Mouse (Mus musculus): Measurements from ENCODE around the gene Tuba8.

The Tuba8 gene

GRCm38 (mm10) chr6:121226744-121227143, 16.2 kb downstream of the Tuba8 start:
- DNase-seq (ENCODE audit: low spot score in 2 of 2), result no peak

DNA sequence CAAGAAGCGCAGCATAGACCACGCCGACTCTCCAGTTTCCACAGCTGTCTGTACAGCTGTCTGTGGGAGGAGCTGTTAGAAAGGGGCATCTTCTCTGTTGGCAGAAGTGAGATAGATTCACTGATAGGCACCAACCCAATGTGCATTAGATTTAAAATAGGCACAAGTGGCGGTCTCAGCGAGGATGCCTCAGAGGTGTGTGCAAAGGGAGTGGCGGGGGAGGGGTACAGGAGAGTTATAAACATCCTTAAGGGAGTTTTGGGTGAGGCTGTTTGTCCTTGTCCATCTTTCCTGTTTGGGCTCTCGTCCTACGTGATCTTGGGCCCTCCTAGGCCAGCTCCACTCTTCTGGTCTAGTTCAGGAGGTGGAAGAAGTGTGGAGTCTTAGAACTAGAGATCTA, 17.9 kb downstream of the Tuba8 start:
- no peak for DNase-seq (ENCODE audit: low spot score in 2 of 2)

DNA sequence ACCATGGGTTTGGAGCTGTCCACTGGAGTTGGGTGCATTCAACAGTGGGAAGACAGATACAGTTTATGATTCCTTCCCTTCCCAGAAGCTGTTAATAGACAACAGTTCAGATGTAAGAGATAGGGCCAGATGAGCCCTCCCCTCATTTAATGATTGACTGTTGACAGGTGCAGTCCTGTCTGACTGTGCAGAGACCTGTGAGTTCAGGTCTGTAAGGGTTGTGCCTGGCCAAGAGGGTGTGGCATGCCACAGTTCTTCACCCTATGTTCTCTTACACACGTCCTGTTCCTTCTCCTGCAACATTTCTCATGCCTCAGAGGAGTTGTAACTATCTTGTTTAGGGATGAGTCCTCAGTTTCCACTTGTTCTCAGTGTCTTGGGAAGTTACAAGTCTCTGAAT, 22.2 kb downstream of the Tuba8 start:
- no peak for DNase-seq (ENCODE audit: low spot score in 2 of 2)

- DNase-seq (ENCODE audit: low spot score in 2 of 2), result no peak
Observed at GRCm38 (mm10) chr6:121236386-121236785, 25.9 kb downstream of the Tuba8 start.

- DNase-seq (ENCODE audit: low spot score in 2 of 2), result no peak
Observed at GRCm38 (mm10) chr6:121238209-121238608, 27.7 kb downstream of the Tuba8 start.

- no peak for DNase-seq (ENCODE audit: low spot score in 2 of 2)
Observed at GRCm38 (mm10) chr6:121241780-121242179, 31.3 kb downstream of the Tuba8 start.

DNA sequence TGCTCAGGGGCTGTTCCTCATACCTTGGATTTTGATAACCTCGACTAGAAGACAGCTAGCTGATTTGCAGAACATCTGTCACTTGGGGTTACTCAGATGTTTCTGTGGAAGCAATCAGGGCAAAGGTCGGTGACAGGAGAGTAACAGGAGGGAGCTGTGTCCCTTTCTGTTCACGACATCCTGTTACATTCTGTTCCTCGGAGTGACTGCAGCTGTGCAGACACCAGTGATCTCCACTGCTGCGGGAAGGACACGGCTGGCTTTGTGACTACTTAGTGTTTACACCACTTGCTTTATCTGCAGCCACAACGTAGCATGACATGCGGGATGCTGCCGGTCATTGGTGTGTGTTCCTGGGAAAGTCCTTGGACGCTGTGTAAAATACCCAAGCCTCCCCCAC, 32.7 kb downstream of the Tuba8 start:
- DNase-seq (ENCODE audit: low spot score in 2 of 2), result no peak

GRCm38 (mm10) chr6:121245127-121246036, 34.9 kb downstream of the Tuba8 start, which contains the start of gene Usp18:
TSS of gene Usp18 (plus strand) at chr6:121245906.
- DNase-seq (ENCODE audit: low spot score in 2 of 2), result peak; percentile 88 to 90

DNA sequence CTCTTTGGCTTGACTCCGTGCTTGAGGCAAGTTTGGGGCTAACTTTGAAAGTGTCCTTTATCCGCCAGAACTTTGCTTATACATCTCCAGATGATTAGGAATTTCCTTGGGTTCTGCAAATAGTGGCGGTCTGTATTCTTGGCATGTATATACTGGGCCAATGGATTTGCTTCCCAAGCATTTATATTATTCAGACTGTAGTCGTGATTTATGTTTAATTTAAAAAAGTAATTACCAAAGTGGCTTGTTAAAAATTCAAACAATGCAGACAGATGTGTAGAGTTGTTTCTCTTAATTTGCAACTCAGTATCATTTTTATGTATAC, 35.5 kb downstream of the Tuba8 start:
- no peak for DNase-seq (ENCODE audit: low spot score in 2 of 2)

DNA sequence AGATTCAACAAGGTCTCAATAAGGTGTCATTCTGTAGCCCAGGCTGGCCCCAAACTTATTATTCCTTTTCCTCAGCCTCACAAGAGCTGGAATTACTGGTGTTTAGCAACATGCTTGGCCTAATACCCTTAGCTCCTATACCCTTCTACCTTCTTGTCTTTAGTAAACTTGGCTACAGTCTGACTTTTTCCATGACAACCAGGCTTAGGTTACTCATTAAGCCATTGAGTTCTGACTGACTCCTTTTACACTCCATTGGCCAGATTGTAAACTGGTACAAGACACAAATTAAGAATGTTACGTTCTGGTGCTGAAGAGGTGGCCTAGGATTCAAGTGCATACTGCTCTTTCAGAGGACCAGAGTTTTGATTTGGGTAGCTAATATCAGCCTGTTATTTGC, 39.9 kb downstream of the Tuba8 start:
- DNase-seq (ENCODE audit: low spot score in 2 of 2), result no peak

DNA sequence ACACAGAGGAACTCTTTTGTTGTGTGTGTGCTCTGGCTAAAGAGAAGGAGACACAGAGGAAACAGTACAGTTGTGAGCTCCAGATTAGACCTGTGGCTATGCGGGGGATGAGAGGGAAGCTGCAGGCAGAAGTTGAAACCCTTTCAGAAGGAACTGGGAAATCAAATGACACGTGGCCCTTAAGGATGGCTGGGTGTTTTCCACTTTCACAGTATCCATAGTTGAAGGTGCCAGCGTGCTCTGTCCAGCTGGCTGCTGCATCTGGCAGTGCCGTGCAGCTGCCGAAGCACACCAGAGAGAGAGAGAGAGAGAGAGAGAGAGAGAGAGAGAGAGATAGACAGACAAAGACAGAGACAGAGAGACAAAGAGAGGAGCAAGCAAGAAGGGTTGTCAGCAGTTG, 40.8 kb downstream of the Tuba8 start:
- DNase-seq (ENCODE audit: low spot score in 2 of 2), result no peak

GRCm38 (mm10) chr6:121260548-121260947, 50.1 kb downstream of the Tuba8 start:
- peak; percentile 65 to 69 for DNase-seq (ENCODE audit: low spot score in 2 of 2)

- DNase-seq (ENCODE audit: low spot score in 2 of 2), result peak; percentile 32 to 46
Observed at GRCm38 (mm10) chr6:121261233-121261632, 50.7 kb downstream of the Tuba8 start.

DNA sequence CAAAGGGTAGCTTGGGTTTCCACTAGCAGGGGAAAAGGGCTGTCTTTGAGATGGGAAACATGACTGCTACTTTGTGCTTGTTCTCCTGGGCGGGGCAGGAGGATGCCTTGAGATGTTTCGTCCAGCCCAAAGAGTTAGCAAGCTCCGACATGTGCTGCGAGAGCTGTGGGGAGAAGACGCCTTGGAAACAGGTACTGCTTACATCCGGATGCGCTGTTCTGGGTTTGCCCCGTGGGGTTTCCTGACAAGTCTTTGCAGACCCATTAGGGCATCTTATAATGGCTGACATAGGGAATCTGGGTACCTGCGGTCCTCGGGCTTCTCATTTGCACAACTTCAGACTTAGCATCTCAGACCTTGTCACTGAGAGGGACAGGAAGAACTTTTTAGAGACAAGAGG, 51.5 kb downstream of the Tuba8 start:
- no peak for DNase-seq (ENCODE audit: low spot score in 2 of 2)

DNA sequence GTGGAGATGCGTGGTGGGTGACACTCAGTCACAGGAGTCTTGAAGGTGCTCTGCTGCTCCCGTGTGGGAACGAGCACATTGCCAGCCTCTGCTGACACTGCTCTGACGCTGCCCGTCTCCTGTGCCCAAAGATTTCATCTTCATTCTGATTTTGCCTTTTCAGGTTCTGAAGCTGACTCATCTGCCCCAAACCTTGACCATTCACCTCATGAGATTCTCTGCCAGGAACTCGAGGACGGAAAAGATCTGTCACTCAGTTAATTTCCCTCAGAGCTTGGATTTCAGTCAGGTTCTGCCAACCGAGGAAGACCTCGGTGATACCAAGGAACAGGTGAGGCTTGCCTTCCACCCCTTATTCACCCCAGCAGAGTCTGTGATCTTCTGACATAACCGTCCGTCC, 52.0 kb downstream of the Tuba8 start:
- DNase-seq (ENCODE audit: low spot score in 2 of 2), result no peak

DNA sequence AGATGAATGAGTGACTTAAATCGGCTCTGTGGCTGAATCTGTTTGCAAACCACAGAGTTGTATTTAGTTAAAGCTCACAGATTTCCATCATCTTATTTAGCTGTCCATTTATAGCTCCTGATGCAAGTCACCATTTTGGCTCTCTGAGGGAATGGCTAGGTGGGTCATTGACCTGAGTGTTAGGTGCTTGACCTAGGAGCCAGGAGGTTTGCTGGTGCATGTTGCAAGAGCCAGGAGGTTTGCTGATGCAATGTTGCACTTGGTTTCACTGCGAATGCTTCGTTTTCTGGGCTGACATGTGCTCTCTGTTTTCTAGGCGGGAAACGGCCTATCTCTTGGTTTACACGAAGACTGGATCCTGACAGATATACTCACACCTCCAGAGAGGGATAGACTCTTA, 59.7 kb downstream of the Tuba8 start:
- DNase-seq (ENCODE audit: low spot score in 2 of 2), result no peak

- no peak for DNase-seq (ENCODE audit: low spot score in 2 of 2)
Observed at GRCm38 (mm10) chr6:121271707-121272074, 61.2 kb downstream of the Tuba8 start.

GRCm38 (mm10) chr6:121272075-121272800, 61.7 kb downstream of the Tuba8 start:
- peak; percentile 75 to 79 for DNase-seq (ENCODE audit: low spot score in 2 of 2)

DNA sequence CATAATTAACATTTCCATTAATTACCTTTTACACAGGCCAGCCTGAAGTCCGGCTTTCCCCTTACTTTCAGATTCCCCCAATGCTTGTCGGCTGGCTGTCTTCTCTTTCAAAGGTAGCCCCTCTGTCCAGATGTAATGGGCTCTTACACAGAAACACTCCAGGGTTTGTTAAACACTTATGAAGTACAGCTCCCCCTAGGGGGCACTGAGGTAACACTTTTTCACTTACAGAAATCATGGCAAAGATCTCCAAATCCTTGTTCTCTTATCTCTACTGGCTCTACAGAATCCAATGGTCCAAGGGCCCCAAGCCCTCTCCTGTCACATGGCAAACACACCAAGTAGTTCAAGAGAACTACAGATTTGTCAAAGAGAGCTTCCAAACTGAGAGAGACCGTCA, 63.9 kb downstream of the Tuba8 start:
- peak; percentile 15 to 57 for DNase-seq (ENCODE audit: low spot score in 2 of 2)

All from spleen, postnatal 36 days (tissue).